Mouse (Mus musculus) hindbrain, postnatal 0 days (tissue): ENCODE results near the gene Trit1. TPM values are rescaled to one million over a fixed set of nuclear protein-coding genes. Genes with fewer than 3 reads are reported as not detected.
"Not testable (repeated sequence)": the region's sequence is repeated elsewhere in the genome, so short reads cannot be mapped to it uniquely, and the experiment has no call there.

Source experiments
- ATAC-seq: fragments of 200-750 bp; cut with Nextera tagmentation; 2 replicates; pipeline ENCODE4 v1.8.0; 2017; ENCODE audit warnings: mild to moderate bottlenecking, moderate TSS enrichment, moderate library complexity
- DNase-seq: peaks from one replicate; pipeline ENCODE4 v3.0.0-alpha.2; 2015; ENCODE audit warnings: low spot score
- H3K27ac ChIP-seq: fragments of 300-500 bp; sonication (generic); 2 replicates; pipeline ENCODE4 v1.5.1; 2014; ENCODE audit warnings: mild to moderate bottlenecking
- H3K27me3 ChIP-seq: fragments of 300-500 bp; sonication (generic); 2 replicates; pipeline ENCODE4 v1.6.1; 2014; ENCODE audit warnings: low read length, mixed read lengths; ENCODE audit not compliant: insufficient read depth
- H3K36me3 ChIP-seq: fragments of 300-500 bp; sonication (generic); 2 replicates; pipeline ENCODE4 v1.6.1; 2014; ENCODE audit warnings: low read length, mixed read lengths; ENCODE audit not compliant: insufficient read depth
- H3K4me1 ChIP-seq: fragments of 300-500 bp; sonication (generic); 2 replicates; pipeline ENCODE4 v1.6.1; 2014; ENCODE audit warnings: antibody characterized with exemption, low read length, mixed read lengths; ENCODE audit not compliant: insufficient read depth
- H3K4me2 ChIP-seq: fragments of 300-500 bp; sonication (generic); 2 replicates; pipeline ENCODE4 v1.6.1; 2014; ENCODE audit warnings: low read depth, mild to moderate bottlenecking, low read length, moderate library complexity, mixed read lengths
- H3K4me3 ChIP-seq: fragments of 300-500 bp; sonication (generic); 2 replicates; pipeline ENCODE4 v1.5.1; 2014; ENCODE audit warnings: low read length
- H3K9ac ChIP-seq: fragments of 300-500 bp; sonication (generic); replicated peaks from 2 replicates; pipeline ENCODE4 v1.6.1; 2014; ENCODE audit warnings: mild to moderate bottlenecking, low read length, moderate library complexity, mixed read lengths
- H3K9me3 ChIP-seq: fragments of 300-500 bp; sonication (generic); 2 replicates; pipeline ENCODE4 v1.6.1; 2016; ENCODE audit warnings: low read length, mixed read lengths
- CTCF ChIP-seq: IDR thresholded peaks from 2 replicates; pipeline ENCODE4 v1.5.1; 2016; ENCODE audit warnings: antibody characterized with exemption, control low read depth, low read depth
- WGBS: fragments of 180-500 bp; shearing (Covaris S2); extraction: QIAGEN DNeasy Blood & Tissue Kit; methylation state at CpG from one replicate; pipeline ENCODE4 v1.1.7; 2014; 5-methylcytosine and 5-hydroxymethylcytosine counted together
- polyA plus RNA-seq: library from polyadenylated mRNA; unstranded; fragments of >200 nt; fragmentation: Nextera tagmentation; extraction: Ambion mirVana; gene quantifications from 2 replicates; pipeline ENCODE4 v1.2.1, GENCODE M21; 2015
- total RNA-seq: library from RNA; depleted of rRNA; stranded (reverse); fragments of >200 nt; gene quantifications from 2 replicates; pipeline ENCODE4 v1.2.3, GENCODE M21; 2014

Trit1 gene
- total and polyA plus RNA-seq, 2 experiments from 2014 or later = 18.3 to 18.5 TPM

- Histone ChIP-seq H3K4me2 (no peak overlapping the region), H3K4me1 (no peaks in the 10 kb centered on the region), H3K4me3 (no peak overlapping the region), H3K36me3 (no peaks in the 10 kb centered on the region), H3K9ac (no peak overlapping the region), H3K27me3 (peaks cover 7% of the 10 kb centered on the region; the same call in 1 of the 2 replicates), H3K27ac (no peak overlapping the region), H3K9me3 (no peaks in the 10 kb centered on the region)
- peak; percentile 94 for TF ChIP-seq CTCF
- DNase-seq = peak; percentile 91
- ATAC-seq = peak; percentile 95
- WGBS = 26% methylated on average over 8 of the region's 8 CpGs
Observed at GRCm38 (mm10) chr4:122985110-122985509, 31.3 kb upstream of the Trit1 start.

GRCm38 (mm10) chr4:122987421-122987820 is 29.0 kb upstream of the Trit1 start:
- H3K27me3 ChIP-seq = peaks cover 7% of the 10 kb centered on the region; the same call in 1 of the 2 replicates
- ATAC-seq (no peak), DNase-seq (no peak)
- no peak overlapping the region for H3K9ac ChIP-seq
- no peaks in the 10 kb centered on the region for H3K36me3 ChIP-seq
- H3K4me1 ChIP-seq = no peaks in the 10 kb centered on the region
- no peak for TF ChIP-seq CTCF
- H3K27ac ChIP-seq = no peak overlapping the region
- H3K4me2 ChIP-seq = no peak overlapping the region
- no peaks in the 10 kb centered on the region for H3K9me3 ChIP-seq
- 84% methylated on average over 4 of the region's 4 CpGs for WGBS
- no peak overlapping the region for H3K4me3 ChIP-seq

GRCm38 (mm10) chr4:122988004-122988403 is 28.4 kb upstream of the Trit1 start:
- TF ChIP-seq CTCF = peak; percentile 65
- ATAC-seq, H3K4me1 ChIP-seq, H3K27me3 ChIP-seq, H3K9me3 ChIP-seq, H3K4me2 ChIP-seq, H3K36me3 ChIP-seq, H3K4me3 ChIP-seq, H3K9ac ChIP-seq, H3K27ac ChIP-seq: not testable (repeated sequence)
- WGBS = 56% methylated on average over 3 of the region's 3 CpGs
- DNase-seq = peak; percentile 42

GRCm38 (mm10) chr4:122991177-122991576 is 25.2 kb upstream of the Trit1 start:
- WGBS = 84% methylated on average over 1 of the region's 1 CpGs
- DNase-seq = no peak
- no peak overlapping the region for H3K4me3 ChIP-seq
- no peaks in the 10 kb centered on the region for H3K4me1 ChIP-seq
- no peaks in the 10 kb centered on the region for H3K27me3 ChIP-seq
- no peak for TF ChIP-seq CTCF
- H3K9me3 ChIP-seq = no peaks in the 10 kb centered on the region
- ATAC-seq = no peak
- no peak overlapping the region for H3K9ac ChIP-seq
- no peaks in the 10 kb centered on the region for H3K36me3 ChIP-seq
- no peak overlapping the region for H3K27ac ChIP-seq
- no peak overlapping the region for H3K4me2 ChIP-seq

- no peak for DNase-seq
- Histone ChIP-seq H3K9ac (no peak overlapping the region), H3K27me3 (no peaks in the 10 kb centered on the region), H3K9me3 (no peaks in the 10 kb centered on the region), H3K4me2 (no peak overlapping the region), H3K4me1 (no peaks in the 10 kb centered on the region; the same call in 1 of the 2 replicates), H3K27ac (no peak overlapping the region), H3K36me3 (no peaks in the 10 kb centered on the region), H3K4me3 (no peak overlapping the region)
- TF ChIP-seq CTCF = no peak
- ATAC-seq = no peak
- 71% methylated on average over 3 of the region's 3 CpGs for WGBS
Observed at GRCm38 (mm10) chr4:122992276-122992675, 24.1 kb upstream of the Trit1 start.

- Histone ChIP-seq H3K9ac (peak within 1 kb of the TSS; percentile 89), H3K27me3 (no peaks in the 10 kb centered on the region), H3K4me3 (peak within 1 kb of the TSS; percentile 91), H3K4me2 (peak within 1 kb of the TSS; percentile 90), H3K36me3 (no peaks in the 10 kb centered on the region), H3K9me3 (no peaks in the 10 kb centered on the region), H3K27ac (peak within 1 kb of the TSS; percentile 85), H3K4me1 (peaks cover 16% of the 10 kb centered on the region)
- DNase-seq (peak; percentile 96), ATAC-seq (peak; percentile 77)
- peak; percentile 95 for TF ChIP-seq CTCF
- under 1% methylated on average over 62 of the region's 69 CpGs for WGBS
Observed at GRCm38 (mm10) chr4:122995404-122996220, 20.8 kb upstream of the Trit1 start, which contains the start of gene Mycl. TSS of gene Mycl (plus strand) at chr4:122995652.

- no peak for TF ChIP-seq CTCF
- WGBS = under 1% methylated on average over 29 of the region's 32 CpGs
- H3K36me3 ChIP-seq = no peaks in the 10 kb centered on the region; the same call in 1 of the 2 replicates
- H3K4me2 ChIP-seq = peak overlapping the region; percentile 90
- DNase-seq (peak; percentile 62), ATAC-seq (peak; percentile 24)
- no peaks in the 10 kb centered on the region for H3K27me3 ChIP-seq
- H3K4me1 ChIP-seq = peaks cover 19% of the 10 kb centered on the region
- no peaks in the 10 kb centered on the region for H3K9me3 ChIP-seq
- peak overlapping the region; percentile 89 for H3K9ac ChIP-seq
- peak overlapping the region; percentile 85 for H3K27ac ChIP-seq
- peak overlapping the region; percentile 91 for H3K4me3 ChIP-seq
Observed at GRCm38 (mm10) chr4:122996221-122996617, 20.2 kb upstream of the Trit1 start.
